Mouse (Mus musculus): ENCODE measurements around the gene Kcnc1. TPM values are rescaled to one million over a fixed set of nuclear protein-coding genes. Genes with fewer than 3 reads are reported as not detected.

Gene Kcnc1
- polyA plus RNA-seq, 1 experiment from 2014 or later = 0.05 TPM

- no peaks in the 10 kb centered on the region for H3K9me3 ChIP-seq
- H3K4me2 ChIP-seq = no peak overlapping the region
- H3K9ac ChIP-seq = no peak overlapping the region
- WGBS = 65% methylated on average over 4 of the region's 4 CpGs
- peaks cover 22% of the 10 kb centered on the region for H3K27me3 ChIP-seq (replicated peaks)
- H3K36me3 ChIP-seq = no peaks in the 10 kb centered on the region
- ATAC-seq (ENCODE audit: extremely low read depth, insufficient number of reproducible peaks, low FRiP score, low TSS enrichment) = no peak
- no peak overlapping the region for H3K4me3 ChIP-seq
- no peak overlapping the region for H3K27ac ChIP-seq (replicated peaks)
- H3K4me1 ChIP-seq = no peaks in the 10 kb centered on the region
Observed at GRCm38 (mm10) chr7:46425012-46425411, 28.7 kb downstream of the Kcnc1 start.

GRCm38 (mm10) chr7:46433874-46434273 lies 37.6 kb downstream of the Kcnc1 start:
- H3K9me3 ChIP-seq = no peaks in the 10 kb centered on the region
- H3K27me3 ChIP-seq (replicated peaks) = peaks cover 5% of the 10 kb centered on the region; the same call in 1 of the 2 replicates
- ATAC-seq (ENCODE audit: extremely low read depth, insufficient number of reproducible peaks, low FRiP score, low TSS enrichment) = no peak
- H3K27ac ChIP-seq (replicated peaks) = no peak overlapping the region
- 53% methylated on average over 5 of the region's 5 CpGs for WGBS
- H3K4me1 ChIP-seq = no peaks in the 10 kb centered on the region
- H3K4me2 ChIP-seq = no peak overlapping the region
- no peak overlapping the region for H3K4me3 ChIP-seq
- no peak overlapping the region for H3K9ac ChIP-seq
- H3K36me3 ChIP-seq = no peaks in the 10 kb centered on the region

- H3K27me3 ChIP-seq (replicated peaks) = peaks cover 5% of the 10 kb centered on the region; the same call in 1 of the 2 replicates
- no peak overlapping the region for H3K4me3 ChIP-seq
- H3K9me3 ChIP-seq = no peaks in the 10 kb centered on the region
- no peaks in the 10 kb centered on the region for H3K36me3 ChIP-seq
- no peak overlapping the region for H3K9ac ChIP-seq
- WGBS = 80% methylated on average over 5 of the region's 5 CpGs
- no peaks in the 10 kb centered on the region for H3K4me1 ChIP-seq
- no peak overlapping the region for H3K4me2 ChIP-seq
- H3K27ac ChIP-seq (replicated peaks) = no peak overlapping the region
- no peak for ATAC-seq (ENCODE audit: extremely low read depth, insufficient number of reproducible peaks, low FRiP score, low TSS enrichment)
Observed at GRCm38 (mm10) chr7:46435833-46436232, 39.5 kb downstream of the Kcnc1 start.

GRCm38 (mm10) chr7:46438537-46439141 lies 42.3 kb downstream of the Kcnc1 start:
- H3K27me3 ChIP-seq (replicated peaks) = no peaks in the 10 kb centered on the region
- 64% methylated on average over 9 of the region's 9 CpGs for WGBS
- H3K4me1 ChIP-seq = no peaks in the 10 kb centered on the region
- H3K9ac ChIP-seq = no peak overlapping the region
- no peak overlapping the region for H3K4me2 ChIP-seq
- no peak for ATAC-seq (ENCODE audit: extremely low read depth, insufficient number of reproducible peaks, low FRiP score, low TSS enrichment)
- no peak overlapping the region for H3K4me3 ChIP-seq
- no peak overlapping the region for H3K27ac ChIP-seq (replicated peaks)
- H3K36me3 ChIP-seq = no peaks in the 10 kb centered on the region
- no peaks in the 10 kb centered on the region for H3K9me3 ChIP-seq

- no peaks in the 10 kb centered on the region for H3K27me3 ChIP-seq (replicated peaks)
- no peak overlapping the region for H3K4me2 ChIP-seq
- no peaks in the 10 kb centered on the region for H3K9me3 ChIP-seq
- H3K27ac ChIP-seq (replicated peaks) = no peak overlapping the region
- H3K36me3 ChIP-seq = no peaks in the 10 kb centered on the region
- ATAC-seq (ENCODE audit: extremely low read depth, insufficient number of reproducible peaks, low FRiP score, low TSS enrichment) = no peak
- H3K4me1 ChIP-seq = no peaks in the 10 kb centered on the region
- H3K9ac ChIP-seq = no peak overlapping the region
- no peak overlapping the region for H3K4me3 ChIP-seq
- WGBS = 74% methylated on average over 10 of the region's 10 CpGs
Observed at GRCm38 (mm10) chr7:46443163-46443562, 46.9 kb downstream of the Kcnc1 start.

GRCm38 (mm10) chr7:46445896-46446295 lies 49.6 kb downstream of the Kcnc1 start:
- Histone ChIP-seq H3K4me3 (no peak overlapping the region), H3K9me3 (no peaks in the 10 kb centered on the region), H3K27ac (replicated peaks) (no peak overlapping the region), H3K4me2 (no peak overlapping the region), H3K27me3 (replicated peaks) (no peaks in the 10 kb centered on the region), H3K36me3 (no peaks in the 10 kb centered on the region), H3K9ac (no peak overlapping the region), H3K4me1 (no peaks in the 10 kb centered on the region)
- 65% methylated on average over 6 of the region's 6 CpGs for WGBS
- ATAC-seq (ENCODE audit: extremely low read depth, insufficient number of reproducible peaks, low FRiP score, low TSS enrichment) = no peak

- 52% methylated on average over 9 of the region's 9 CpGs for WGBS
- no peaks in the 10 kb centered on the region for H3K9me3 ChIP-seq
- no peak overlapping the region for H3K9ac ChIP-seq
- H3K4me2 ChIP-seq = no peak overlapping the region
- H3K4me3 ChIP-seq = no peak overlapping the region
- no peaks in the 10 kb centered on the region for H3K4me1 ChIP-seq
- H3K27me3 ChIP-seq (replicated peaks) = no peaks in the 10 kb centered on the region
- H3K27ac ChIP-seq (replicated peaks) = no peak overlapping the region
- H3K36me3 ChIP-seq = no peaks in the 10 kb centered on the region
- no peak for ATAC-seq (ENCODE audit: extremely low read depth, insufficient number of reproducible peaks, low FRiP score, low TSS enrichment)
Observed at GRCm38 (mm10) chr7:46447473-46448165, 51.3 kb downstream of the Kcnc1 start.

- 56% methylated on average over 6 of the region's 6 CpGs for WGBS
- Histone ChIP-seq H3K9ac (no peak overlapping the region), H3K4me3 (no peak overlapping the region), H3K27me3 (replicated peaks) (peaks cover 2% of the 10 kb centered on the region; the same call in 1 of the 2 replicates), H3K4me1 (no peaks in the 10 kb centered on the region), H3K36me3 (no peaks in the 10 kb centered on the region), H3K4me2 (no peak overlapping the region), H3K27ac (replicated peaks) (no peak overlapping the region), H3K9me3 (no peaks in the 10 kb centered on the region)
- no peak for ATAC-seq (ENCODE audit: extremely low read depth, insufficient number of reproducible peaks, low FRiP score, low TSS enrichment)
Observed at GRCm38 (mm10) chr7:46448922-46449645, 52.8 kb downstream of the Kcnc1 start.

GRCm38 (mm10) chr7:46453930-46454679 lies 57.8 kb downstream of the Kcnc1 start:
- no peak overlapping the region for H3K27ac ChIP-seq (replicated peaks)
- no peak overlapping the region for H3K4me3 ChIP-seq
- H3K4me2 ChIP-seq = no peak overlapping the region
- H3K27me3 ChIP-seq (replicated peaks) = peaks cover 7% of the 10 kb centered on the region; the same call in 1 of the 2 replicates
- H3K4me1 ChIP-seq = no peaks in the 10 kb centered on the region
- no peaks in the 10 kb centered on the region for H3K36me3 ChIP-seq
- ATAC-seq (ENCODE audit: extremely low read depth, insufficient number of reproducible peaks, low FRiP score, low TSS enrichment) = no peak
- WGBS = 44% methylated on average over 10 of the region's 10 CpGs
- H3K9me3 ChIP-seq = 0 out of 2 replicates have a peak, but pooled peaks cover 3% of the 10 kb centered on the region
- H3K9ac ChIP-seq = no peak overlapping the region

- Histone ChIP-seq H3K4me2 (no peak overlapping the region), H3K4me1 (no peaks in the 10 kb centered on the region), H3K4me3 (no peak overlapping the region), H3K27ac (replicated peaks) (no peak overlapping the region), H3K36me3 (no peaks in the 10 kb centered on the region), H3K27me3 (replicated peaks) (peaks cover 7% of the 10 kb centered on the region; the same call in 1 of the 2 replicates), H3K9ac (no peak overlapping the region), H3K9me3 (0 out of 2 replicates have a peak, but pooled peaks cover 3% of the 10 kb centered on the region)
- WGBS = 77% methylated on average over 3 of the region's 3 CpGs
- no peak for ATAC-seq (ENCODE audit: extremely low read depth, insufficient number of reproducible peaks, low FRiP score, low TSS enrichment)
Observed at GRCm38 (mm10) chr7:46457889-46458288, 61.6 kb downstream of the Kcnc1 start.

- no peak overlapping the region for H3K4me2 ChIP-seq
- no peak overlapping the region for H3K4me3 ChIP-seq
- H3K9ac ChIP-seq = no peak overlapping the region
- H3K36me3 ChIP-seq = no peaks in the 10 kb centered on the region
- H3K27me3 ChIP-seq (replicated peaks) = peaks cover 4% of the 10 kb centered on the region; the same call in 1 of the 2 replicates
- H3K27ac ChIP-seq (replicated peaks) = no peak overlapping the region
- 0 out of 2 replicates have a peak, but pooled peaks cover 3% of the 10 kb centered on the region for H3K9me3 ChIP-seq
- H3K4me1 ChIP-seq = no peaks in the 10 kb centered on the region
- no peak for ATAC-seq (ENCODE audit: extremely low read depth, insufficient number of reproducible peaks, low FRiP score, low TSS enrichment)
- 68% methylated on average over 2 of the region's 2 CpGs for whole genome bisulfite sequencing
Observed at GRCm38 (mm10) chr7:46459200-46459599, 62.9 kb downstream of the Kcnc1 start.
